10 mouse cellular contexts compared by ENCODE assay signal in the genomic region with DNA sequence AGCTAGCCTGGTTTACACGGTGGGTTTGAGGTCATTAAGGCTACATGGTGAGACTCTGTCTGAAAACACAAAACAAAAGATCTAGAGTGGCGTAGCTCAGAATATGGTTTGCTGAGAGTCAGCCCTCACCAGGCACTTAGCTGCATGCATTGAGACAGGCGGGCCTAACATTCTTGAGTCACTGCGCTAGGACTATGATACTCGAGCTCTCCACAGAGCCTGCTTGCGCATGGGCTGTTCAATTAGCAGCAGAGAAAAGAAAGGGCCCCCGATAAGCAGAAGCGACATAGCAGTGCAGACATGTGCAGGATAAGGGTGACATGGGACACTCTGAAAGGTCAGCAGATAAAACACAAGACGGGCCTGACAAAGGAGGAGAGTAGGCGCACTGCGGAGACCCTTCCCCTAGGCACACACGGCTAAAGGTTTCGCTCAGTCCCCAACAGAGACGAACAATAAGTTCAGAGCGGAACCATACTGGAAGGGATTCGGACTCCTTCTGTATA.
DNase-seq lines count a peak whose midpoint lies in the region; ATAC-seq lines count a peak whose summit lies in the region.
"Had no signal": no experiment of that assay in that cellular context is flagged by ENCODE, and none has a peak within 500 bp of the region (broad histone marks: within the 10 kb centered on the region; RNA-seq: fewer than 3 reads in every experiment).

No protein-coding gene starts in this region.

- no peaks in the 10 kb centered on the region for H3K27me3 ChIP-seq in heart, embryonic 14.5 days (ENCODE audit: control insufficient read depth, insufficient read depth, low read length)
- no peaks in the 10 kb centered on the region for H3K27me3 ChIP-seq in hindbrain, embryonic 10.5 days (ENCODE audit: insufficient read depth, poor library complexity, severe bottlenecking)
- no peaks in the 10 kb centered on the region for H3K27me3 ChIP-seq in midbrain, embryonic 16.5 days (ENCODE audit: control insufficient read depth, insufficient read depth, low read depth, low read length)
- H3K27me3 ChIP-seq: CH12.LX; stomach, embryonic 15.5 days had no signal

- ATAC-seq in heart, embryonic 14.5 days (ENCODE audit: insufficient number of reproducible peaks, insufficient read depth, low FRiP score, low read depth), result peak; percentile 75
- peak; percentile 87 for ATAC-seq in midbrain, embryonic 16.5 days

- H3K4me2 ChIP-seq in heart, embryonic 14.5 days (ENCODE audit: low read length), result peak overlapping the region; percentile 56
- H3K4me2 ChIP-seq in midbrain, embryonic 16.5 days (ENCODE audit: low read length), result peak overlapping the region; percentile 58
- H3K4me2 ChIP-seq: stomach, embryonic 15.5 days had no signal

- intact Hi-C loops in heart, postnatal 25 days (cut with DNase I), result no loop called here

- H3K27ac ChIP-seq in heart, embryonic 14.5 days (replicated peaks in 1 of 2; ENCODE audit: control insufficient read depth in 1 of 2, insufficient read depth in 1 of 2, low read depth in 2 of 2, low read length in 2 of 2), result peak overlapping the region; percentile 81 to 91
- H3K27ac ChIP-seq in hindbrain, embryonic 10.5 days, result peak overlapping the region; percentile 90
- no peak overlapping the region for H3K27ac ChIP-seq in midbrain, embryonic 16.5 days (ENCODE audit: low read length)
- H3K27ac ChIP-seq: stomach, embryonic 15.5 days had no signal

- H3K9ac ChIP-seq in heart, embryonic 14.5 days (ENCODE audit: low read length), result peak overlapping the region; percentile 17
- H3K9ac ChIP-seq in midbrain, embryonic 16.5 days (ENCODE audit: low read depth, low read length), result peak overlapping the region; percentile 18; the same call in 1 of the 2 replicates
- H3K9ac ChIP-seq: stomach, embryonic 15.5 days had no signal

- H3K36me3 ChIP-seq in heart, embryonic 14.5 days (ENCODE audit: control insufficient read depth, insufficient read depth, low read length), result no peaks in the 10 kb centered on the region
- H3K36me3 ChIP-seq in hindbrain, embryonic 10.5 days, result no peaks in the 10 kb centered on the region
- no peaks in the 10 kb centered on the region for H3K36me3 ChIP-seq in midbrain, embryonic 16.5 days (ENCODE audit: control insufficient read depth, insufficient read depth, low read length)
- H3K36me3 ChIP-seq: stomach, embryonic 15.5 days had no signal

- H3K4me1 ChIP-seq in heart, embryonic 14.5 days (ENCODE audit: control insufficient read depth in 2 of 2, insufficient read depth in 2 of 2, low read length in 2 of 2), result peaks cover 13 to 19% of the 10 kb centered on the region in 2 experiments
- H3K4me1 ChIP-seq in hindbrain, embryonic 10.5 days (replicated peaks), result peaks cover 32% of the 10 kb centered on the region
- H3K4me1 ChIP-seq in midbrain, embryonic 16.5 days (ENCODE audit: control insufficient read depth, insufficient read depth, low read length), result peaks cover 11% of the 10 kb centered on the region
- H3K4me1 ChIP-seq: stomach, embryonic 15.5 days had no signal

- DNase-seq in heart, postnatal 25 days (ENCODE audit: low spot score), result no peak
- peak; percentile 71 for DNase-seq in embryo, embryonic 10.5 days (ENCODE audit: low spot score)
- DNase-seq in hindbrain, embryonic 10.5 days (ENCODE audit: low spot score), result peak; percentile 64
- no peak for DNase-seq in T-cell, adult 2 months (ENCODE audit: low spot score)
- no peak for DNase-seq in spleen, adult 12 weeks (ENCODE audit: low spot score)
- DNase-seq in urinary bladder, adult 2 months (ENCODE audit: low spot score), result no peak

- H3K4me3 ChIP-seq in heart, embryonic 14.5 days (ENCODE audit: control insufficient read depth in 1 of 2, insufficient read depth in 1 of 2, low read depth in 1 of 2, low read length in 2 of 2), result peak overlapping the region; percentile 25 to 28
- H3K4me3 ChIP-seq in hindbrain, embryonic 10.5 days, result peak overlapping the region; percentile 39
- H3K4me3 ChIP-seq in midbrain, embryonic 16.5 days (ENCODE audit: low read depth, low read length), result peak overlapping the region; percentile 27
- H3K4me3 ChIP-seq: stomach, embryonic 15.5 days had no signal

- H3K9me3 ChIP-seq in heart, embryonic 14.5 days (ENCODE audit: control insufficient read depth, low read length), result peaks cover 4% of the 10 kb centered on the region; the same call in 1 of the 2 replicates
- H3K9me3 ChIP-seq in hindbrain, embryonic 10.5 days, result peaks cover 7% of the 10 kb centered on the region
- no peaks in the 10 kb centered on the region for H3K9me3 ChIP-seq in midbrain, embryonic 16.5 days (replicated peaks; ENCODE audit: control insufficient read depth, low read length, poor library complexity, severe bottlenecking)
- H3K9me3 ChIP-seq: stomach, embryonic 15.5 days had no signal

- 13% methylated on average over 16 of the region's 16 CpGs for WGBS in heart, embryonic 14.5 days
- 23% methylated on average over 16 of the region's 16 CpGs for WGBS in hindbrain, embryonic 10.5 days
- WGBS in midbrain, embryonic 16.5 days, result 10% methylated on average over 16 of the region's 16 CpGs

Comparison
In these comparisons a context has a peak if more than half of its experiments do, and no peak if none do; other contexts are left out.
1. DNase-seq: peak in embryo, embryonic 10.5 days (single experiment) and hindbrain, embryonic 10.5 days (single experiment); none in heart, postnatal 25 days (single experiment), T-cell, adult 2 months (single experiment), spleen, adult 12 weeks (single experiment) and urinary bladder, adult 2 months (single experiment).
2. Peak in every context shown above with its lines, with median percentiles within 50 percentile points of each other: H3K4me3 ChIP-seq.